Mouse (Mus musculus) liver, embryonic 15.5 days (tissue): ENCODE measurements at regions not wholly inside any gene's neighbourhood (a gene's known extent, or its start where the extent isn't known, plus 50 kb on each side); places are given as distances from the start of the nearest gene placed in this dataset.
A peak's percentile ranks its signal among the peaks of the same experiment; 100 is the strongest.
"Not testable (repeated sequence)": the region's sequence is repeated elsewhere in the genome, so short reads cannot be mapped to it uniquely, and the experiment has no call there.

ENCODE experiments used
- ATAC-seq: fragments of 200-750 bp; cut with Nextera tagmentation; 2 replicates; pipeline ENCODE4 v1.8.0; 2017; ENCODE audit warnings: moderate number of reproducible peaks, mild to moderate bottlenecking, moderate library complexity; ENCODE audit not compliant: insufficient read depth
- H3K27ac ChIP-seq: fragments of 300-500 bp; sonication (generic); replicated peaks from 2 replicates; pipeline ENCODE4 v1.5.1; 2015; ENCODE audit warnings: mild to moderate bottlenecking, inconsistent platforms
- H3K27me3 ChIP-seq: fragments of 300-500 bp; sonication (generic); 2 replicates; pipeline ENCODE4 v1.6.1; 2015; ENCODE audit warnings: mild to moderate bottlenecking, inconsistent platforms
- H3K36me3 ChIP-seq: fragments of 300-500 bp; sonication (generic); replicated peaks from 2 replicates; pipeline ENCODE4 v1.6.1; 2015; ENCODE audit warnings: moderate library complexity, mild to moderate bottlenecking, inconsistent platforms
- H3K4me1 ChIP-seq: fragments of 300-500 bp; sonication (generic); replicated peaks from 2 replicates; pipeline ENCODE4 v1.6.1; 2015; ENCODE audit warnings: inconsistent platforms
- H3K4me2 ChIP-seq: fragments of 300-500 bp; sonication (generic); 2 replicates; pipeline ENCODE4 v1.6.1; 2015; ENCODE audit warnings: moderate library complexity, mild to moderate bottlenecking, inconsistent platforms
- H3K4me3 ChIP-seq: fragments of 300-500 bp; sonication (generic); replicated peaks from 2 replicates; pipeline ENCODE4 v1.5.1; 2015; ENCODE audit warnings: mild to moderate bottlenecking, inconsistent platforms
- H3K9ac ChIP-seq: fragments of 300-500 bp; sonication (generic); 2 replicates; pipeline ENCODE4 v1.6.1; 2015; ENCODE audit warnings: moderate library complexity, mild to moderate bottlenecking, inconsistent platforms
- H3K9me3 ChIP-seq: fragments of 300-500 bp; sonication (generic); replicated peaks from 2 replicates; pipeline ENCODE4 v1.6.1; 2016; ENCODE audit warnings: inconsistent platforms
- WGBS: fragments of 180-500 bp; shearing (Covaris S2); methylation state at CpG from one replicate; pipeline ENCODE4 v1.1.7; 2015; ENCODE audit warnings: mixed read lengths; ENCODE audit not compliant: insufficient replicate concordance; 5-methylcytosine and 5-hydroxymethylcytosine counted together

DNA sequence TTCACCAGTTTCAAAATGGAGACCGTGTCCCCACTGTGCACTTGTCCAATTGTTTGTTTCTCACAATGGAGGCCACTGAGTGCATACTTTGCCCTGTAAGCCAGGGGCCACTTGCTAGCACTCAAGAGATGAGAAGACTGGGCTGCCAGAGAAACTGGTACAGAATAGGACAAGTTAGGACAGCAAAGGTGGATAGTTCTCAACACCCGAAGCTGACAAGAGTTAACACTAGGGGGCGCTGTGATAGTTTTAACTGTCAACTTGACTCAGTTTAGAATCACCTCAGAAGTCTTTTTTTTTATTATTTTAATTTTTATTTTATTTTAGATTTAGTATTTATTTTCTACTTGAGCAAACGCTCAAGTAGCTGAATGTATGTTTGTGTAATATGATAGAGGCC is 188.2 kb upstream of the Asap2 start:
- H3K9ac ChIP-seq, H3K4me2 ChIP-seq, ATAC-seq, H3K27ac ChIP-seq, H3K27me3 ChIP-seq, H3K36me3 ChIP-seq, H3K4me1 ChIP-seq, H3K9me3 ChIP-seq, H3K4me3 ChIP-seq: not testable (repeated sequence)
- WGBS, result 53% methylated on average over 4 of the region's 4 CpGs

- H3K27ac ChIP-seq, H3K4me3 ChIP-seq, H3K36me3 ChIP-seq, H3K4me2 ChIP-seq, H3K9me3 ChIP-seq, H3K4me1 ChIP-seq, H3K27me3 ChIP-seq, ATAC-seq, H3K9ac ChIP-seq: not testable (repeated sequence)
- 71% methylated on average over 5 of the region's 5 CpGs for WGBS
Measured at GRCm38 (mm10) chr12:20805466-20805865, 184.8 kb upstream of the Asap2 start.

- Histone ChIP-seq H3K4me1 (no peaks in the 10 kb centered on the region), H3K9ac (no peak overlapping the region), H3K27me3 (no peaks in the 10 kb centered on the region), H3K9me3 (no peaks in the 10 kb centered on the region), H3K27ac (no peak overlapping the region), H3K4me3 (no peak overlapping the region), H3K36me3 (no peaks in the 10 kb centered on the region), H3K4me2 (no peak overlapping the region)
- 69% methylated on average over 2 of the region's 2 CpGs for WGBS
- no peak for ATAC-seq
Measured at GRCm38 (mm10) chr12:20806681-20807080, 183.6 kb upstream of the Asap2 start.

DNA sequence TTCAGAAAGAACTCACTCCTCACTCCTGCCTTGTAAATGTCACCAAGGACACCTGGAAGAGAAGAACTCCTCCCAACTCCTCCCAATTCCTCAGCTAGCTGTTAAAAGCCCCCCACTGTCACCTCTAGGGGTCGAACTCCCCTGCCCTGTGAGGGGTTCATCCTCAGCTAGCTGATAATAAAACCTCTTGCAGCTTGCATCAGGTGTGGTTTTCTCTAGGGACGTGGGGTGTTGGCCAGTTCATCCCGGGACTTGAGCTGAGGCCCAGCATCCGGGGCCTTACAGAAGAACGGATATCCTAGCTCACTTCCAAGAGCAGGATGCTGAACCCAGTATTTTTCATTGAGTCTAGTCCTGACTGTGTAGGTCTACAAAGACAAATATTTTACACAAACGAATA is 176.4 kb upstream of the Asap2 start:
- not testable (repeated sequence) for H3K4me3 ChIP-seq, H3K9me3 ChIP-seq, H3K36me3 ChIP-seq, ATAC-seq, H3K27ac ChIP-seq, H3K4me1 ChIP-seq, H3K4me2 ChIP-seq, H3K9ac ChIP-seq, H3K27me3 ChIP-seq
- WGBS, result 61% methylated on average over 6 of the region's 6 CpGs

DNA sequence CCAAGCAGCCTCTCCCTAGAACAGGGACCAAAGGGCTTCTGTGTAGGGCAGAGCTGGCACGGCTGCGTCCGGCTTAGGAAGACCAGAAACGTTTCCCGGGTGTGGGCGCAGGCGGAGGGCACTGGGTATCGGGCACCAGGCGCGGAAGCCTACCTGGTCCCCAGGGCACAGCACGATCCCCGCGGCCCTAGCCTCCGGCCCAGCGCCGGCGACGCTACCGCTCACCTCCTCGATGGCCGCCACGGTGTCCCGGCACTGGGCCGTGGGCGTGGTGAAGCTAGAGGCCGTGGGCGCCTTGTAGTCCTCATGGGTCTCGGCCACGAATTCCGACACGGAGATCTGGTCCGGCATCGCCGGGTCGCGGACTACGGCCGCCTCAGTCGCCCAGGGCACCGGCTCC is 175.1 kb upstream of the Asap2 start:
- not testable (repeated sequence) for H3K27ac ChIP-seq, H3K36me3 ChIP-seq, H3K4me1 ChIP-seq, H3K27me3 ChIP-seq, H3K9me3 ChIP-seq
- H3K9ac ChIP-seq, result 0 out of 2 replicates have a peak overlapping the region, but pooled peaks have one; percentile 11
- peak overlapping the region; percentile 56 for H3K4me3 ChIP-seq
- peak; percentile 32; the same call in 1 of the 2 replicates for ATAC-seq
- WGBS, result 16% methylated on average over 40 of the region's 40 CpGs
- peak overlapping the region; percentile 63 for H3K4me2 ChIP-seq

GRCm38 (mm10) chr12:20815599-20815998 is 174.7 kb upstream of the Asap2 start:
- Histone ChIP-seq H3K9me3 (no peaks in the 10 kb centered on the region), H3K27ac (no peak overlapping the region), H3K4me1 (no peaks in the 10 kb centered on the region), H3K9ac (0 out of 2 replicates have a peak overlapping the region, but pooled peaks have one; percentile 11), H3K27me3 (no peaks in the 10 kb centered on the region), H3K4me3 (peak overlapping the region; percentile 56), H3K4me2 (peak overlapping the region; percentile 63), H3K36me3 (no peaks in the 10 kb centered on the region)
- peak; percentile 97 for ATAC-seq
- 11% methylated on average over 31 of the region's 38 CpGs for WGBS

DNA sequence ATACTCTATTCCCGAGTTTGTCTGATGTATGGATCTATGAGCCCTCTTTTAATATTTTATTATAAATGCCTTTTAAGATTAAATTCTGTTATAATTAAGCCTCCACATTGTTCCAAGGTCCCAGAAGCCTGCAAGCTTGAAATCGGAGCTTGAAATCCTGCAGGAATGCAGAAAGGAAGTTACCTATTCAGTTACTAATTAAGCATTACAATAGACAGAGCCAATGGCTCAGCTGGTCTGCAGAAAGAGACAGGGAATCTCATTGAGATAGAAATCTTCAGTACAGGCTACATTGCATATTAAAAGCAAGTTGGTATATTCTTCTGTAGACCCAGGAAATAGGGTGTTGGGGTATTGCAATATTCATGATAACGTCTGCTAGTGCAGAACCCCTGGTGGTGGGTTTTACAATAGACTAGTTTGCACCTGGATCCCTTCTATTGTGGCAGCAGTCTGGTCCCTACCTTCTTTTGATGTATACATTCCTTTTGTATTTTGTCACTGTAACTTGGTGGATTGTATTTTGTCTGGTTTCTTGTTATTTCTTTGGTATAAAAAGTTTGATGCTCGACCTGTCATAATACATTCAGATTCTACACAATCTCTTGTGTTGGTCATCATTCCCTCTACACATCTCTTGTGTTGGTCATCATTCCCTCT is 146.5 kb upstream of the Asap2 start:
- H3K4me1 ChIP-seq, H3K4me2 ChIP-seq, H3K27ac ChIP-seq, H3K9me3 ChIP-seq, H3K36me3 ChIP-seq, H3K4me3 ChIP-seq, H3K27me3 ChIP-seq, ATAC-seq, H3K9ac ChIP-seq: not testable (repeated sequence)
- WGBS, result 42% methylated on average over 4 of the region's 4 CpGs

DNA sequence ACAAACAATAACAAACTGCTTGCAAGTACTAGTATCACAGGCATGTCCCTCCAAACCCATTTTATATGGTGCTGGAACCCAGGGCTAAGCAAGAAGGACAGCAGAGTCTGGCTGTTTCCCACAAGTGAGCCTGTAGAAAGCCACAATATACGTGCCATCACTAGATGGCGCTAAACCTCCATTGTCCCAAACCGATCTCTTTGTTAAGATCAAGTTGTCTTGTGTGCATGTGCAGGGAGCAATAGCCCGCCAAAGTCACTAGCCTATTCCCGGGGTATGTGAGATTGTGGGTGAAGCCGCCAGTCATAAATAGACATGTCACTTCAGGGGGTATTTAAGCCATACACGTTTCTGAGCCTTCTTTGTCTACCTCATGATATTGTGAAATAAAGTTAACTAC is 145.4 kb upstream of the Asap2 start:
- not testable (repeated sequence) for H3K27me3 ChIP-seq, H3K36me3 ChIP-seq, H3K4me3 ChIP-seq, H3K9ac ChIP-seq, H3K27ac ChIP-seq, H3K4me1 ChIP-seq, ATAC-seq, H3K9me3 ChIP-seq, H3K4me2 ChIP-seq
- WGBS, result 39% methylated on average over 7 of the region's 7 CpGs

GRCm38 (mm10) chr12:20845297-20845696 is 145.0 kb upstream of the Asap2 start:
- Histone ChIP-seq H3K9me3 (no peaks in the 10 kb centered on the region), H3K36me3 (no peaks in the 10 kb centered on the region), H3K4me2 (no peak overlapping the region), H3K27ac (no peak overlapping the region), H3K9ac (no peak overlapping the region), H3K4me3 (no peak overlapping the region), H3K4me1 (no peaks in the 10 kb centered on the region), H3K27me3 (no peaks in the 10 kb centered on the region)
- ATAC-seq, result no peak
- 42% methylated on average over 17 of the region's 17 CpGs for WGBS

- not testable (repeated sequence) for H3K4me1 ChIP-seq, H3K27ac ChIP-seq, H3K9me3 ChIP-seq, ATAC-seq, H3K27me3 ChIP-seq, H3K4me3 ChIP-seq, H3K9ac ChIP-seq, H3K36me3 ChIP-seq, H3K4me2 ChIP-seq
- 54% methylated on average over 6 of the region's 6 CpGs for WGBS
Measured at GRCm38 (mm10) chr12:20884104-20884503, 106.2 kb upstream of the Asap2 start.

DNA sequence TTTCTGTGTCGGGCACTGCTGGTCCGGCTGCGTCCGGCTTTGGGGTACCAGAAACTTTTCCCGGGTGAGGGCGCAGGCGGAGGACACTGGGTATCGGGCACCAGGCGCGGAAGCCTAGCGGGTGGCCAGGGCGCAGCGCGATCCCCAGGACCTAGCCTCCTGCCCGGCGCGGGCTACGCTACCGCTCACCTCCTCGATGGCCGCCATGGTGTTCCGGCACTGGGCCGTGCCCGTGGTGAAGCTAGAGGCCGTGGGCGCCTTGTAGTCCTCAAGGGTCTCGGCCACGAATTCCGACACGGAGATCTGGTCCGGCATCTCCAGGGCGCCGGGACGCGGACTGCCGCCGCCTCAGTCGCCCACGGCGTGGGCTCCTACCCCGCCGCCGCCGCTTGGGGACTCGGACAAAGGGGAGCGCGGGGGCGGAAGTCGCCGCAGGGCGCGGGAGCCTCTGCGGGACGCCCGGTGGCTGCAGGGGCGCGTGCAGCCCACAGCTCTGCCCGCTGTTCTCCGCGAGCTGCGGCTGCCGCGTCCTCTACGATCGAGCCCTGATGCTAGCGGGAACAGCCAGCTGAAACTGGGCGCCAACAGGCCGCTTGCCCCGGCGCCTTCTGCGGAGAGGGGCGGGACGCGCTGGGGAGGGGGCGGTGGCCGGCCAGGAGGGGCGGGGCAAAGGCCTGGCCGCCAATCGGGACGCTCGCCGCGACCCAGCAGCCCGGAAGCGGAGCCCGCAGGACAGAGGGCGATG is 69.4 kb upstream of the Asap2 start:
- Histone ChIP-seq H3K9ac (peak overlapping the region; percentile 58), H3K4me3 (peak overlapping the region; percentile 71), H3K4me2 (peak overlapping the region; percentile 78), H3K27ac (peak overlapping the region; percentile 67; the same call in 1 of the 2 replicates)
- not testable (repeated sequence) for H3K27me3 ChIP-seq, H3K36me3 ChIP-seq, H3K9me3 ChIP-seq, H3K4me1 ChIP-seq
- peak; percentile 99 for ATAC-seq
- WGBS, result under 1% methylated on average over 87 of the region's 87 CpGs
